Mouse (Mus musculus) cerebellum, postnatal 14 days (tissue): ENCODE data around the gene Nme1.

ENCODE experiments used
- DNase-seq, 2 experiments: peaks; one replicate each; pipeline ENCODE4 v3.0.0; 2021; ENCODE audit warnings: mixed read lengths in 2 of 2

Gene Nme1

DNA sequence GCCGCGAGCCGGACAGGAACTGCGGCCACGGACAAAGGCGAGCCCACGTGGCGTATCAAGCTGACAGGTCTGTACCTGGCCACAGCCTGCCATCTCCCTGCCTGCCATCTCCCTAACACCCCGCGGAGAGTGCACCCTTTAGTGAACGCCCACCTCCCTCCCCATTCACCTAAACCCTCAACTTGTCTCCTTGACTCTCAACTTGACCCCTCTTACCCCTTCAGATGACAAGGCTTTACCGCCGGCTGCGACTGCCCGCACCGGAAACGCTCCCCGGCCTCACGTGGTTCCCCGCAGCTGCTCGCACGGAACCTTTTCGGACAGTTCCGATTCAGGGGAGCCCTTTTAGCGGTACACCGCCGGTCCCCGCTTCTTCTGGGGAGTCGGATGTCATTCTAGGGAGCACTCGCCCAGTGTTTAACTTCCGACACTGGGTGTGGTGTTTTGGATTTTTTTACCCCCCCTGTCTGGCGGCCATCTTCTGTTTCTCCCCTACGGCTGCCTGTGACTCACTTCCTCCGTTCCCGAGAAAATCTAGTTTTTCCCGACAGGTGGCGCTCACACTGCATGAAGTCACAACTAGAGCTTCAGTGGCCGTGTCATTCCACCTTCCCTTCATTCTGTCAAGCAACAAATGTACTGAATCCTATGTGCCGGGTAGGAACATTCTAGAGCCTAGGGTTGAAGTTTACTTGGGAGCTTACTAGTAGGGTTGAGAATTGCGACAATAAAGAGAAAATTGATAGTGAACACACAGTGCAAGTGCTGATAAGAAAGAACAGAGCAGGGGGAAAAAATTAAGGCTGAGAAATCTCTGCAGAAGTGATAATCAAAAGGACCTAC lies at the start of gene Nme1, which contains the start of gene Gm20390:
Gene Nme1, minus strand, starts transcription at position 517 of the 843 bp plus-strand sequence.
Gene Gm20390, minus strand, starts transcription at position 289 of the 843 bp plus-strand sequence.
- peak; percentile 99 for DNase-seq

DNA sequence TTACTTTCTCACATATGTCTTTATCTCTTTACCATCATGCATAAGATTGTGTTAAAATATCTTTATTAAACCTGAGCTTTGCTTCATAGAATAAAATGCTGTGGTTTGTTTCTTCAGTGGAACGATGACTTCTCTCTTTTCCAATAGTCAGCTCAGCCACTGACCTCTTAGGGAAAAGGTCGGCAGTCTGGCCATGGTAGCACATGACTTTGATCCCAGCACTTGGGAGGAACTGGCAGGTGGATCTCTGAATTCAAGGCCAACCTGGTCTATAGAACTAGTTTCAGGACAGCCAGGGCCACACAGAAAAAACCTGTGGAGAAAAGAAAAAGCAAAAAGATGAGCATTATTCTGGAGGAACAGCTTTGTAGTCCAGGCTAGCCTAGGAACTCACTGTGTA lies 35.0 kb upstream of the Nme1 start:
- DNase-seq: no peak

DNA sequence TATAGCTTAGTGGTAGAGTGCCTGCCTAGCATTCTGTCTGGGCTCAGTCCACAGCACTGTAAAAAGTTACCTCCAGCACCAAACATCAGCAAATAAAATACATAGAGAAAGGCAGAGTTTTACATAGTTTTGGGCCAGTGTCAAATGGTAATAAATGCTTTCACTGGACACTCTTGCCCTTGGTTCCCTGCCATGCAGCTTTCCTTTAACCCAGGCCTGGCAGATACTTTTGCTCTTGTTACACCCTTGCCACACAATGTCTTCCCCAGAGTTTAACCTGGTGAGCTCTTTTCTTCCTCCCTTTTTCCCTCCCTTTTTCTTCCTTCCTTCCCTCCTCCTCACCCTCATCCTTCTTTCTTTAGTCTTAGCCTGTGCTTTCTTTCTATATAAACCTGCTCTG lies 31.0 kb upstream of the Nme1 start:
- DNase-seq: no peak

- peak; percentile 13 to 23 for DNase-seq
Measured at GRCm38 (mm10) chr11:93997141-93997775, 28.9 kb upstream of the Nme1 start.

DNA sequence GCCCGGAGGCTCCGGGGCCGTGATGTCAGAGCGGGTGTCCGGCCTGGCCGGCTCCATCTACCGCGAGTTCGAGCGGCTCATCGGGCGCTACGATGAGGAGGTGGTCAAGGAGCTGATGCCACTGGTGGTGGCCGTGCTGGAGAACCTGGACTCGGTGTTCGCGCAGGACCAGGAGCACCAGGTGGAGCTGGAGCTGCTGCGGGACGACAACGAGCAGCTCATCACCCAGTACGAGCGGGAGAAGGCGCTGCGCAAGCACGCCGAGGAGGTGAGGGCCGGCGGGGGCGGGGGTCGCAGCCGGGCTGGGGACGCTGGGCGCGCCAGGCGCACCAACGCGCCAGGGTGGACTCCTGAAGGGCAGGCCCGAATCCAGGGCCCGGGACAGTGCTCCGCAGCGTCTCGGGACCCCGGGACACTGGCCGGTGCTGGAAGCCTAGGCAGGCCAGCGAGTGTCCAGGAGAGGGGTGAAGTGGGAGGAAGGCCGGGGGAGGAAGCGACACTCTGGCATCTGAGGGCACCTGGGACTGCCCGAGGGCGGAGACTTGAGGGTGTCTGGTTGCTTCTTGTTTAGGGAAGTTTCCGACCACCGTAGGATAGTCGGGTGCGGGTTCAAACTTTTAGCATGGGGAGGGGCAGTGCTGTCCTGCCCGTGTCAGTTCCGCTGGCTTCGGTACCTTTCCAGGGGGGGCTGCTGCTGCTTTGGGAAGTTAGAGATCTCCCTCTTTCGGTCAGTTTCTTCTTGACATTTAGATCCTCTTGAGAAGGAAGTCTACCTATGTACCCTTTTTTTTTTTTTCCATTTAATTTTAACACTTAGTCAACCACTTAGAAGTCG lies 28.2 kb upstream of the Nme1 start:
- DNase-seq: peak in 1 of 2 experiments; percentile 74

DNA sequence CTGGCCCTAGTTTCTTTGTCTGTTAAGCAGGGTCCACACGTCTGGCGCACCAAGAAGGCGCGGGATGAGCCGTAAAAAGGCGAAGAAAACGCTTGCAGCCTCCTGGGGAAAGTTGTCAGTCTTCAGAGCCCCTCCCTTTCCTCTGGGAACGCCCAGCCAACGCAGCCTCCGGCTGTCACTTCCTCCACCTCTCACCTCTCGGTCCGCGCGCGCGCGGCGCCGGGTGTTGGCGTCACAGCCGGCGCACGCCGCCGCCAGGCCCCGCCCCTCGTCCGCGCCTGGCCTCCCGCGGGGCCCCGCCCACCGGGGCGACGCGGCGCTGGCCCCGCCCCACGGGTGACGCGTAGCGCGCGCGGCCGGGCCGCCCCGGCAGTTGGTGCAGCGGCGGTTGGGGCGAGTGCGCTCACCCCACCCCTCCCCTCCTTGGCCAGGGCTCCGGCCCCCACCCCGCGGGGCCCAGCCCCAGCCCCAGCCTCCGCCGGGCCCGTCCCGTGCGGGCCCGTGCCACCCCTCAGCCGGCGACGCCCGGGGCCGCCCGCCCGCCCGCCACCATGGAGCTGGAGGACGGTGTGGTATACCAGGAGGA lies 27.5 kb upstream of the Nme1 start, which contains the start of gene Spag9:
Gene Spag9, plus strand, starts transcription at position 372 of the 586 bp plus-strand sequence.
- DNase-seq: peak; percentile 95 to 96

DNA sequence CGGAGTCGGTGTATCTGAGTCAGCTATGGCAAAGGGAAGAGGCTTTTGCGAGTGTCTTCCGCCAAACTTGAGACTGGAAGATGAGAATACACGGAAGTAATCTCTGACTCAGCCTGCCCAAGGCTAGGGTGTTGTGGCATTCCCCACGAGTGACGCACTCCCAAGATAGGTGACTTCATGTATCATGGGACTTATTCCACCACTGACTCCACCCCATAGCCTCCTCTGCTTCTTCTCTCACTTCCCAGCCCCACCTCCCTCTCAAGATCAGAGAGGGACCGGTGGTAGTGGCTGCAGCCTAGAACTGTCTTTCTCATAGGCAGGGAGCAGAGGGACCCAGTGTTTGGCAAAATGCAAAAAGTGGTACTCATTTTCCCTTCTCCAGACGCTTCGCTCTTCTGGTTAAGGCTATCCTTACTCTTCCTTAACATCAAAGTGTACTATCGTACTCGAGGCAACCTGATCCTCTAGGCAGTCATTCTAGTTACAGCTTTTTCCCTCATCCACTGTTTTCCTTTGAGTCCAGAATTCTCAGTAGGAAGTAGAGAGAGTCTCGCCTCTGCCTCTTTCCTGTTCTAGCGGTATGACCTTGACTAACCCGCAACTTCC lies 26.9 kb upstream of the Nme1 start:
- peak; percentile 70 to 73 for DNase-seq

- DNase-seq: peak in 1 of 2 experiments; percentile 7
Measured at GRCm38 (mm10) chr11:93994531-93994930, 26.2 kb upstream of the Nme1 start.

- DNase-seq: no peak
Measured at GRCm38 (mm10) chr11:93988328-93989062, 20.2 kb upstream of the Nme1 start.

DNA sequence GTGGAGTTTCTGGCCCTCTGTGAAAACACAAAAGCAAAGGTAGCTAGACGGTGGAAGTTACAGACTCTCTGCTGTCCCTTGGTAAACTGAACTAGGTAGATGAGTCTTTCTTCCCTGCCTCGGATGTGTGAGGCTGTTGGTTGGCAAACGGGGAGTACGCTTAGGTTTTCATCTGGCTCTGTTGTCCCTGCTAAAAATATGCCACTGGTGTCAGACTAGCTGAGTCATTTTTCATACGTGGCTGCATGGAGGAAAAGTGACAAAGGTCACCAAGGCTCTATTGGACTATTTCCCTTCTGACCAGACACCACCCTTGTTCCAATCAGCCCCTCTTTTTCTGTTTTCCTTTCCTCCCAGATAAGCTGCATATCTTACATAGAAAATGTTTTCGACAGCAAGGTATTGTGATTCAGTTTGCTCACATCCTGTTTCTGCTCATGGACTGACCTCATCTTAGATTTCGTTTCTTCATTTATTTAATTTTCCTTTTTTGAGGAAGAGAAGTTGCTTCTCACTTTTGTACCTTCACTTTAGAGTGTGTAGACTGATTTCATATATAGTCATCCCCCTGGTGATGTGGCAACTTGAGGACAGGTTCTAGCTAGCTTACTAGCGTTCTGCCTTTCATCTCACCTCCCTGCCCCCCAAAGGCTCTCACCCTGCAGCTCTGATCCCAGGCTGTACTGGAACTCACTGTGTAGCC lies 19.5 kb upstream of the Nme1 start:
- DNase-seq: no peak

GRCm38 (mm10) chr11:93987026-93987425 lies 18.7 kb upstream of the Nme1 start:
- no peak for DNase-seq

DNA sequence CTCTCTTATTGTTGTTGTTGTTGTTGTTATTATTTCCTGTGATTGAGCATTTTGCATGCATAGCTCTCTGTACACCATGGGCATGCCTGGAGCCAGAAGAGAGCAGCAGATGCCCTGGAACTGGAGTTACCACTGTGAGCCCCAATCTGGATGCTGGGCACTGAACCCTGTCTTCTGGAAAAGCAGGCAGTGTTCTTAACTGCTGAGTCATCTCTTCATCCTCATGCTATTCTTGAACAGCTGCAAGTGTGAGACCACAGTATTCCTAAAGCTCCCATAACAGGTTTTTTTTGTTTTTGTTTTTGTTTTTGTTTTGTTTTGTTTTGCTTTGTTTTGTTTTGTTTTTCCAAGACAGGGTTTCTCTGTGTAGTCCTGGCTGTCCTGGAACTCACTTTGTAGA lies 18.0 kb upstream of the Nme1 start:
- DNase-seq: no peak

GRCm38 (mm10) chr11:93985265-93985664 lies 16.9 kb upstream of the Nme1 start:
- DNase-seq: no peak

DNA sequence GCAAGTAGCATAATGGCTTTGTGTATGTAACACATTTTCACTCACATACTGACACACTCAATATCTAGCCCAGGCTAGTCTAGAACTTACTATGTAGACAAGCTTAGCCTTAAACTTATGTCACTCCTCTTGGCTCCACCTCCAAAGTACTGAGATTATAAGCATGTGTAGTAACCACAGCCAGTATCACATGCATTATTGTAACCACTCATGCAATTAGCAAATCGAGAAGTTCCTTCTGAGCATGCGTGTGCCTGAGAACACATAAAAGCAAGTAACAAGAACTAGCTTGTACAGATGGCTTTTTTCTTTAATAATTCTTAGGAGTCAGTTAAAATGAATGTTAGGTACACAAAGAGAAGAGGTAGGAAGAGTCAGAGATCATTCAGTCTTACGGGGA lies 16.3 kb upstream of the Nme1 start:
- DNase-seq: no peak

- no peak for DNase-seq
Measured at GRCm38 (mm10) chr11:93979502-93980049, 11.3 kb upstream of the Nme1 start.

DNA sequence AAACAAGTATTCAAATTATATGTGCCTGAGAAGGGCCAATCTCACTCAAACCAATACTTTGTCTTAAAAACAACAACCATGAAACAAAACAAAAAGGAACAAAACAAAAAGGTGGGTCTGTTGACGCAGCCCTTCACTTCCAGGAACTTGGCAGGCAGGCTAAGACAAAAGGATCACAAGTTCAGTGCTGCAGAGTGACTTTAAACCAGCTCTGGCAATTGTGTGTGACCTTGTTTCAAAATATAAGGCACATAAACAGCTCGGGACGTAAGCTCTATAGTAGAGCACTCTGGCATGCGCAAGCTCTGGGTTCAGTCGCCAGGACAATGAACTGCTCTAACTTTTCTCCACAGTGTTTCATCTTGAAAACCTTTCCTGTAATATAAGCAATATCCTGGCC lies 4.6 kb upstream of the Nme1 start:
- no peak for DNase-seq

GRCm38 (mm10) chr11:93969799-93970198 lies 1.5 kb upstream of the Nme1 start:
- no peak for DNase-seq

GRCm38 (mm10) chr11:93969171-93969570 lies 850 bp upstream of the Nme1 start:
- DNase-seq: no peak

GRCm38 (mm10) chr11:93968848-93969128 lies 467 bp upstream of the Nme1 start:
- no peak for DNase-seq

- DNase-seq: peak; percentile 14 to 18
Measured at GRCm38 (mm10) chr11:93967381-93967780, 940 bp downstream of the Nme1 start.

- DNase-seq: no peak
Measured at GRCm38 (mm10) chr11:93965391-93965790, 2.9 kb downstream of the Nme1 start.
